Mouse (Mus musculus) MEL (cell line): ENCODE data around the gene Negr1. TPM values are rescaled to one million over a fixed set of nuclear protein-coding genes. Genes with fewer than 3 reads are reported as not detected.

ENCODE experiments used
- DNase-seq: peaks from one replicate; pipeline ENCODE4 v3.0.0; 2011; ENCODE audit warnings: low read depth, low spot score
- H3K27ac ChIP-seq: 2 replicates; pipeline ENCODE4 v1.5.1; 2012; ENCODE audit warnings: low read depth, mild to moderate bottlenecking, control low read depth, low read length, moderate library complexity; ENCODE audit not compliant: control insufficient read depth
- H3K27me3 ChIP-seq, 2 experiments: fragments of 150-350 bp in 1 of 2; sonication (generic) in 1 of 2; 2 replicates each; pipeline ENCODE4 v1.6.1; 2012; ENCODE audit warnings: low read length in 2 of 2, mild to moderate bottlenecking in 2 of 2, improper control_type of control experiment in 1 of 2, moderate library complexity in 1 of 2; ENCODE audit not compliant: insufficient read depth in 2 of 2, control insufficient read depth in 1 of 2
- H3K36me3 ChIP-seq, 2 experiments: 2 replicates each; pipeline ENCODE4 v1.6.1; 2012 to 2014; ENCODE audit warnings: low read length in 2 of 2, improper control_type of control experiment in 1 of 2, inconsistent platforms in 1 of 2, mild to moderate bottlenecking in 1 of 2; ENCODE audit not compliant: insufficient read depth in 2 of 2, control insufficient read depth in 1 of 2
- H3K4me1 ChIP-seq, 2 experiments: fragments of 150-350 bp in 1 of 2; sonication (generic) in 1 of 2; 2 replicates each; pipeline ENCODE4 v1.6.1; 2012; ENCODE audit warnings: low read length in 2 of 2, improper control_type of control experiment in 1 of 2, mild to moderate bottlenecking in 1 of 2; ENCODE audit not compliant: insufficient read depth in 2 of 2, control insufficient read depth in 1 of 2
- H3K4me3 ChIP-seq, 2 experiments: fragments of 150-350 bp in 1 of 2; sonication (generic) in 1 of 2; 2 replicates each; pipeline ENCODE4 v1.5.1; 2012; ENCODE audit warnings: low read depth in 2 of 2, low read length in 2 of 2, mild to moderate bottlenecking in 2 of 2, moderate library complexity in 2 of 2, control low read depth in 1 of 2, improper control_type of control experiment in 1 of 2; ENCODE audit not compliant: control insufficient read depth in 1 of 2, insufficient read depth in 1 of 2
- H3K79me2 ChIP-seq: 2 replicates; pipeline ENCODE4 v1.6.1; 2012; ENCODE audit warnings: mild to moderate bottlenecking, low read length, moderate library complexity; ENCODE audit not compliant: control insufficient read depth, poor library complexity, insufficient read depth
- H3K9ac ChIP-seq: 2 replicates; pipeline ENCODE4 v1.6.1; 2012; ENCODE audit warnings: low read depth, mild to moderate bottlenecking, control low read depth, low read length, moderate library complexity; ENCODE audit not compliant: control insufficient read depth, poor library complexity, severe bottlenecking
- H3K9me3 ChIP-seq: fragments of 150-350 bp; sonication (generic); replicated peaks from 2 replicates; pipeline ENCODE4 v1.6.1; 2012; ENCODE audit warnings: mild to moderate bottlenecking, low read length, improper control_type of control experiment, moderate library complexity; ENCODE audit not compliant: insufficient read depth
- BHLHE40 ChIP-seq: IDR thresholded peaks from 2 replicates; pipeline ENCODE4 v1.6.1; 2012; ENCODE audit warnings: low read depth, mild to moderate bottlenecking, inconsistent platforms, low read length, improper control_type of control experiment, borderline replicate concordance
- CHD1 ChIP-seq: IDR thresholded peaks from 2 replicates; pipeline ENCODE4 v1.6.1; 2012; ENCODE audit warnings: low read depth, mild to moderate bottlenecking, inconsistent platforms, low read length, improper control_type of control experiment
- E2F4 ChIP-seq: IDR thresholded peaks from 2 replicates; pipeline ENCODE4 v1.6.1; 2011; ENCODE audit warnings: low read depth, low read length, improper control_type of control experiment, borderline replicate concordance
- ELF1 ChIP-seq: IDR thresholded peaks from 2 replicates; pipeline ENCODE4 v1.6.1; 2014; ENCODE audit warnings: low read depth, mild to moderate bottlenecking, inconsistent platforms, low read length, improper control_type of control experiment, moderate library complexity
- GABPA ChIP-seq: IDR thresholded peaks from 2 replicates; pipeline ENCODE4 v1.6.1; 2012; ENCODE audit warnings: low read depth, mild to moderate bottlenecking, inconsistent platforms, low read length, improper control_type of control experiment, moderate library complexity
- GATA1 ChIP-seq: IDR thresholded peaks from 2 replicates; pipeline ENCODE4 v1.6.1; 2011; ENCODE audit warnings: low read depth, low read length, improper control_type of control experiment
- HCFC1 ChIP-seq: IDR thresholded peaks from 2 replicates; pipeline ENCODE4 v1.6.1; 2012; ENCODE audit warnings: low read depth, mild to moderate bottlenecking, inconsistent platforms, low read length, improper control_type of control experiment, moderate library complexity
- MAFK ChIP-seq: IDR thresholded peaks from 2 replicates; pipeline ENCODE4 v1.6.1; 2011; ENCODE audit warnings: low read depth, mild to moderate bottlenecking, low read length, improper control_type of control experiment, borderline replicate concordance
- MAX ChIP-seq: IDR thresholded peaks from 2 replicates; pipeline ENCODE4 v1.6.1; 2011; ENCODE audit warnings: low read length, improper control_type of control experiment
- MEF2A ChIP-seq: IDR thresholded peaks from 2 replicates; pipeline ENCODE4 v1.6.1; 2014; ENCODE audit warnings: low read depth, mild to moderate bottlenecking, inconsistent platforms, low read length, improper control_type of control experiment; ENCODE audit not compliant: poor library complexity, insufficient replicate concordance, severe bottlenecking; ENCODE audit errors: extremely low read depth
- MXI1 ChIP-seq: IDR thresholded peaks from 2 replicates; pipeline ENCODE4 v1.6.1; 2011; ENCODE audit warnings: mild to moderate bottlenecking, low read depth, low read length, improper control_type of control experiment
- MYB ChIP-seq: IDR thresholded peaks from 2 replicates; pipeline ENCODE4 v1.6.1; 2011; ENCODE audit warnings: mild to moderate bottlenecking, low read depth, low read length, improper control_type of control experiment
- MYC ChIP-seq: IDR thresholded peaks from 2 replicates; pipeline ENCODE4 v1.6.1; 2011; ENCODE audit warnings: low read depth, mild to moderate bottlenecking, low read length, improper control_type of control experiment, moderate library complexity
- NELFE ChIP-seq: IDR thresholded peaks from 2 replicates; pipeline ENCODE4 v1.6.1; 2011; ENCODE audit warnings: low read depth, low read length, improper control_type of control experiment
- POLR2AphosphoS5 ChIP-seq: IDR thresholded peaks from 2 replicates; pipeline ENCODE4 v1.6.1; 2012; ENCODE audit warnings: low read depth, borderline replicate concordance, mild to moderate bottlenecking, inconsistent platforms, low read length, moderate library complexity, mixed read lengths
- TAL1 ChIP-seq: IDR thresholded peaks from 2 replicates; pipeline ENCODE4 v1.6.1; 2012; ENCODE audit warnings: mild to moderate bottlenecking, inconsistent platforms, low read length, moderate library complexity, mixed read lengths
- TBP ChIP-seq: IDR thresholded peaks from 2 replicates; pipeline ENCODE4 v1.8.0; 2011; ENCODE audit warnings: low read depth, low read length, improper control_type of control experiment
- USF2 ChIP-seq, 2 experiments: IDR thresholded peaks; 2 replicates each; pipeline ENCODE4 v1.6.1; 2011 to 2012; ENCODE audit warnings: improper control_type of control experiment in 2 of 2, low read length in 2 of 2, borderline replicate concordance in 1 of 2, inconsistent platforms in 1 of 2, low read depth in 1 of 2, mild to moderate bottlenecking in 1 of 2; ENCODE audit not compliant: insufficient read depth in 1 of 2
- ZKSCAN1 ChIP-seq: IDR thresholded peaks from 2 replicates; pipeline ENCODE4 v1.6.1; 2012; ENCODE audit warnings: low read depth, mild to moderate bottlenecking, inconsistent platforms, low read length, improper control_type of control experiment, moderate library complexity
- ZMIZ1 ChIP-seq: IDR thresholded peaks from 2 replicates; pipeline ENCODE4 v1.6.1; 2012; ENCODE audit warnings: low read depth, mild to moderate bottlenecking, inconsistent platforms, low read length, improper control_type of control experiment, moderate library complexity
- polyA plus RNA-seq, 2 experiments: library from polyadenylated mRNA; stranded (reverse) in 1 of 2; unstranded in 1 of 2; fragments of >175 nt in 1 of 2; fragments of >200 nt in 1 of 2; gene quantifications; 2 replicates each; pipeline versions ENCODE4 v1.2.1 to v1.2.4; 2012; ENCODE audit warnings: low replicate concordance in 2 of 2, low read depth in 1 of 2; ENCODE audit not compliant: insufficient read length in 2 of 2, insufficient read depth in 1 of 2, missing spikeins in 1 of 2
- total RNA-seq: library from RNA; depleted of rRNA; stranded (reverse); fragments of 300-350 nt; gene quantifications from 2 replicates; pipeline ENCODE4 v1.2.3, GENCODE M21; 2012

Negr1 gene
- total and polyA plus RNA-seq, 3 experiments = not detected

GRCm38 (mm10) chr3:156786355-156786754 lies 224.8 kb downstream of the Negr1 start:
- Histone ChIP-seq H3K79me2 (no peaks in the 10 kb centered on the region), H3K4me1 (no peaks in the 10 kb centered on the region), H3K27me3 (no peaks in the 10 kb centered on the region), H3K27ac (no peak overlapping the region), H3K9ac (no peak overlapping the region), H3K36me3 (no peaks in the 10 kb centered on the region), H3K9me3 (no peaks in the 10 kb centered on the region), H3K4me3 (no peak overlapping the region)
- TF ChIP-seq E2F4 (no peak), MAFK (no peak), USF2 (IDR thresholded peaks at IDR 0.05; ENCODE audit: borderline replicate concordance in 1 of 2, insufficient read depth in 1 of 2, low read depth in 1 of 2, low read length in 2 of 2) (no peak)
- DNase-seq = no peak

DNA sequence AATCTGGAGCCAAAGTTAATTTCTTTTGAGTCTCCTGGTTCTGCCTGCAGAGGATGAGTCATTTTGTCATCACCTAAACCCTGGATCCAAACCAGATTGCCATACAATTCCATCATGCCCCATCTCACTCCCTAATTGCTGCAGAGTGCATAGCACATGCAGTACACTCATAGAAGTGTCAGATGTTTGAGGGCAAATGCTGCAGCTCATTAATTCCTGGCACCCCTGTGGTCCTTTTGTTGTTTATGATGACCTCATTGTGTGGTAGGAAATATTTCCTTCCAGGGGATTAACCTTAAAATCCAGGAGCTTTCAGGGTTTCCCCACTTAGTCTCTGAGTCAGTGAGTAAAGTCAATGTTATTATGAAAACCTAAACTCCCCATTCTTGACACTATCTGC lies 229.6 kb downstream of the Negr1 start:
- H3K4me1 ChIP-seq = no peaks in the 10 kb centered on the region
- no peaks in the 10 kb centered on the region for H3K79me2 ChIP-seq
- H3K27me3 ChIP-seq = no peaks in the 10 kb centered on the region
- H3K9me3 ChIP-seq = no peaks in the 10 kb centered on the region
- no peak overlapping the region for H3K9ac ChIP-seq
- H3K27ac ChIP-seq = no peak overlapping the region
- DNase-seq = no peak
- H3K36me3 ChIP-seq = no peaks in the 10 kb centered on the region
- TF ChIP-seq HCFC1 (no peak), MAX (no peak), GATA1 (no peak), GABPA (no peak), ZKSCAN1 (no peak), ELF1 (no peak), ZMIZ1 (no peak), MXI1 (no peak), TAL1 (no peak), NELFE (no peak), MYB (no peak), MYC (no peak), POLR2AphosphoS5 (no peak), TBP (no peak), CHD1 (no peak), BHLHE40 (no peak), MEF2A (no peak)
- no peak overlapping the region for H3K4me3 ChIP-seq
